Mouse (Mus musculus) myocyte (in vitro differentiated cells): ENCODE results near the gene Gm9376.

ENCODE experiments used
- CEBPB ChIP-seq: IDR thresholded peaks from 2 replicates; pipeline ENCODE4 v1.6.1; 2011; ENCODE audit warnings: mild to moderate bottlenecking, moderate library complexity; ENCODE audit not compliant: poor library complexity, insufficient read depth, severe bottlenecking
- MAX ChIP-seq: IDR thresholded peaks from one replicate; pipeline ENCODE4 v1.6.1; 2011; ENCODE audit warnings: low read depth, mild to moderate bottlenecking, control low read depth
- MYOD1 ChIP-seq, 3 experiments: IDR thresholded peaks; one replicate each; pipeline ENCODE4 v1.6.1; 2011; ENCODE audit warnings: control low read depth in 2 of 3, low read depth in 2 of 3, mild to moderate bottlenecking in 2 of 3, moderate library complexity in 1 of 3; ENCODE audit not compliant: insufficient read length in 2 of 3, control insufficient read depth in 1 of 3
- MYOG ChIP-seq, 3 experiments: IDR thresholded peaks; one replicate each; pipeline ENCODE4 v1.6.1; 2011; ENCODE audit warnings: control low read depth in 2 of 3, low read depth in 2 of 3, mild to moderate bottlenecking in 2 of 3; ENCODE audit not compliant: insufficient read length in 2 of 3, control insufficient read depth in 1 of 3, insufficient read depth in 1 of 3
- POLR2A ChIP-seq: IDR thresholded peaks from one replicate; pipeline ENCODE4 v1.6.1; 2011; ENCODE audit warnings: low read depth, mild to moderate bottlenecking, control low read depth, moderate library complexity; ENCODE audit not compliant: insufficient read length
- TCF12 ChIP-seq: IDR thresholded peaks from one replicate; pipeline ENCODE4 v1.6.1; 2011; ENCODE audit warnings: mild to moderate bottlenecking, control low read depth; ENCODE audit not compliant: poor library complexity, insufficient read depth, severe bottlenecking
- USF1 ChIP-seq: IDR thresholded peaks from one replicate; pipeline ENCODE4 v1.6.1; 2011; ENCODE audit warnings: low read depth, mild to moderate bottlenecking, control low read depth, moderate library complexity

DNA sequence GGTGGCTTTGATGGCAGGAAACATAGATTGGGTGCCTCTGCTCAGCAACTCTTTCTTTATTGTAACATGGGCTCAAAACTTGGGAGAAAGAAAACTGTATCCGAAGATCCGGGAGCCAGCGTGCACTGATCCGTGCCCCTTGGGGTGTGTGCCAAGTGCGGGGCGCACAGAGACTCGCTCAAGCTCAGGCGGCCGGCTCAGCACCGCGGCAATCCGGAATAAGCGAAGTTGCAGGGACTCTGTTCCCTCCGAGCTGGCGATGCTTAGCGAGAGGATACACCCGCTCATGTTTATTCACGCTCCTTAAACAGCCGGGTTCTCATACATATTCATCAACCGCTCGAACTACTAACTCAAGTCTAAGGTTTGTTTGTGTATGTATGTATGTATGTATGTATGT lies 40.8 kb upstream of the Gm9376 start:
- TF ChIP-seq POLR2A (no peak), USF1 (no peak), TCF12 (no peak), MYOD1 (IDR thresholded peaks at IDR 0.05; ENCODE audit: control insufficient read depth in 1 of 3, insufficient read length in 2 of 3, low read depth in 2 of 3) (no peak), MYOG (IDR thresholded peaks at IDR 0.05; ENCODE audit: control insufficient read depth in 1 of 3, insufficient read depth in 1 of 3, insufficient read length in 2 of 3, low read depth in 2 of 3) (no peak), CEBPB (no peak), MAX (no peak)
